In the genomic region with DNA sequence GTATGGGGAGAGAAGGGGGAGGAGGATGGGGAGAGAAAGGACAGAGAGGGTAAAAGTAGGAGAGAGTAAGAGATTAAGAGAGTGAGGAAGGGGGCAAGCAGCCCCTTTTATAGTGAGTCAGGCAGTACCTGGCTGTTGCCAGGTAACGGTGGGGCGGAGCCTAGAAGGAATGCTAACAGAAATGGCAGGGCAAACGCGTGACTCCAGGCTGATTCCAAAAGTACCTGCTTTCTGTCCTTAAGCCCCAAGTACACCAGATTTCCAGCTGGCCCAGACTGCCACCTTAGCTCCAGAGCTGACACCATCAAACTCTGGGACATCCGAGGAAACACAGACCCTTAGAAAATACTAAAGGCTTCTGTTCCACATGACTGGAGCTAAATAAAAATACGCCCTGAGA, we compare ENCODE assay signal across 7 mouse cellular contexts. TPM values are rescaled to one million over a fixed set of nuclear protein-coding genes. Genes with fewer than 3 reads are reported as not detected.
DNase-seq lines count a peak whose midpoint lies in the region; ATAC-seq and TF ChIP-seq lines count a peak whose summit lies in the region.

No protein-coding gene starts in this region.

- peak overlapping the region; percentile 7 for H3K4me3 ChIP-seq in forebrain, postnatal 0 days (ENCODE audit: low read depth, low read length)
- no peak overlapping the region for H3K4me3 ChIP-seq in midbrain, embryonic 14.5 days (replicated peaks; ENCODE audit: low read depth, low read length)

- 22% methylated on average over 6 of the region's 6 CpGs for WGBS in forebrain, postnatal 0 days
- 18% methylated on average over 6 of the region's 6 CpGs for WGBS in midbrain, embryonic 14.5 days

- no peaks in the 10 kb centered on the region for H3K27me3 ChIP-seq in forebrain, postnatal 0 days (ENCODE audit: insufficient read depth, low read length)
- H3K27me3 ChIP-seq in midbrain, embryonic 14.5 days (ENCODE audit: control insufficient read depth, insufficient read depth, low read length): no peaks in the 10 kb centered on the region

- TF ChIP-seq CTCF in forebrain, postnatal 0 days (IDR thresholded peaks at IDR 0.05; ENCODE audit: low read depth): no peak

- ATAC-seq in forebrain, postnatal 0 days: peak; percentile 66
- no peak for ATAC-seq in midbrain, embryonic 14.5 days (ENCODE audit: low FRiP score, low TSS enrichment)

- peaks cover 10% of the 10 kb centered on the region for H3K4me1 ChIP-seq in forebrain, postnatal 0 days (ENCODE audit: insufficient read depth)
- H3K4me1 ChIP-seq in midbrain, embryonic 14.5 days (ENCODE audit: control insufficient read depth, insufficient read depth, low read length): peaks cover 15% of the 10 kb centered on the region

- DNase-seq in urinary bladder, postnatal 14 days (ENCODE audit: low spot score): peak; percentile 51
- no peak for DNase-seq in urinary bladder, postnatal 4 days (ENCODE audit: low spot score in 2 of 2)
- no peak for DNase-seq in forebrain, postnatal 0 days
- peak; percentile 93 to 96 for DNase-seq in kidney, postnatal 25 days
- peak; percentile 52 for DNase-seq in midbrain, embryonic 14.5 days
- no peak for DNase-seq in thymus, postnatal 10 days (ENCODE audit: low spot score in 2 of 2)
- DNase-seq in ovary, postnatal 14 days (ENCODE audit: low spot score): no peak

- peak overlapping the region; percentile 41 for H3K4me2 ChIP-seq in forebrain, postnatal 0 days (ENCODE audit: low read depth)
- H3K4me2 ChIP-seq in midbrain, embryonic 14.5 days (ENCODE audit: low read length): peak overlapping the region; percentile 33

- 0 out of 2 replicates have a peak overlapping the region, but pooled peaks have one; percentile 10 for H3K27ac ChIP-seq in forebrain, postnatal 0 days (ENCODE audit: low read depth, low read length)
- H3K27ac ChIP-seq in midbrain, embryonic 14.5 days (replicated peaks; ENCODE audit: low read depth, low read length): no peak overlapping the region

- H3K9ac ChIP-seq in forebrain, postnatal 0 days: 0 out of 2 replicates have a peak overlapping the region, but pooled peaks have one; percentile 14
- H3K9ac ChIP-seq in midbrain, embryonic 14.5 days (replicated peaks; ENCODE audit: low read length): no peak overlapping the region; the same call in 1 of the 2 replicates

- no peaks in the 10 kb centered on the region for H3K9me3 ChIP-seq in forebrain, postnatal 0 days (ENCODE audit: low read length)
- H3K9me3 ChIP-seq in midbrain, embryonic 14.5 days (ENCODE audit: control insufficient read depth, low read length): no peaks in the 10 kb centered on the region

- no peaks in the 10 kb centered on the region for H3K36me3 ChIP-seq in forebrain, postnatal 0 days (ENCODE audit: insufficient read depth)
- H3K36me3 ChIP-seq in midbrain, embryonic 14.5 days (ENCODE audit: control insufficient read depth, insufficient read depth, low read length): no peaks in the 10 kb centered on the region

RNA-seq across cellular contexts. Expression of a gene that starts 40.0 kb away (rescaled TPM):
- total RNA-seq in forebrain, postnatal 0 days (2014; rRNA removed): 76.9 and 78.5 TPM in 2 replicates
- polyA plus RNA-seq in forebrain, postnatal 0 days (2015; fragmentation: Nextera tagmentation; extraction: Ambion mirVana): 46.2 and 47.8 TPM in 2 replicates
- 44.4 and 52.8 TPM in 2 replicates for polyA plus RNA-seq in midbrain, embryonic 14.5 days (2014; fragmentation: Nextera tagmentation; extraction: Ambion mirVana)

Comparison
In these comparisons a context has a peak if more than half of its experiments do, and no peak if none do; other contexts are left out.
1. DNase-seq: peak in urinary bladder, postnatal 14 days (single experiment), kidney, postnatal 25 days (2 of 2) and midbrain, embryonic 14.5 days (single experiment); none in urinary bladder, postnatal 4 days (0 of 2), forebrain, postnatal 0 days (single experiment), thymus, postnatal 10 days (0 of 2) and ovary, postnatal 14 days (single experiment).